Mouse (Mus musculus): ENCODE measurements around the gene Jup.

GRCm38 (mm10) chr11:100330235-100330634 is 67.3 kb downstream of the Jup start:
- TF ChIP-seq POLR2A (IDR thresholded peaks at IDR 0.05; ENCODE audit: borderline replicate concordance, low read depth, low read length) (no peak), CTCF (IDR thresholded peaks at IDR 0.05; ENCODE audit: low read depth, low read length) (no peak)
